Mouse (Mus musculus) MEL (cell line): ENCODE data around the gene Mmp11. TPM values are rescaled to one million over a fixed set of nuclear protein-coding genes. Genes with fewer than 3 reads are reported as not detected.

Experiments used
- DNase-seq: peaks from one replicate; pipeline ENCODE4 v3.0.0; 2011; ENCODE audit warnings: low read depth, low spot score
- H3K27ac ChIP-seq: 2 replicates; pipeline ENCODE4 v1.5.1; 2012; ENCODE audit warnings: low read depth, mild to moderate bottlenecking, control low read depth, low read length, moderate library complexity; ENCODE audit not compliant: control insufficient read depth
- H3K27me3 ChIP-seq, 2 experiments: fragments of 150-350 bp in 1 of 2; sonication (generic) in 1 of 2; 2 replicates each; pipeline ENCODE4 v1.6.1; 2012; ENCODE audit warnings: low read length in 2 of 2, mild to moderate bottlenecking in 2 of 2, improper control_type of control experiment in 1 of 2, moderate library complexity in 1 of 2; ENCODE audit not compliant: insufficient read depth in 2 of 2, control insufficient read depth in 1 of 2
- H3K36me3 ChIP-seq, 2 experiments: 2 replicates each; pipeline ENCODE4 v1.6.1; 2012 to 2014; ENCODE audit warnings: low read length in 2 of 2, improper control_type of control experiment in 1 of 2, inconsistent platforms in 1 of 2, mild to moderate bottlenecking in 1 of 2; ENCODE audit not compliant: insufficient read depth in 2 of 2, control insufficient read depth in 1 of 2
- H3K4me1 ChIP-seq, 2 experiments: fragments of 150-350 bp in 1 of 2; sonication (generic) in 1 of 2; 2 replicates each; pipeline ENCODE4 v1.6.1; 2012; ENCODE audit warnings: low read length in 2 of 2, improper control_type of control experiment in 1 of 2, mild to moderate bottlenecking in 1 of 2; ENCODE audit not compliant: insufficient read depth in 2 of 2, control insufficient read depth in 1 of 2
- H3K4me3 ChIP-seq, 2 experiments: fragments of 150-350 bp in 1 of 2; sonication (generic) in 1 of 2; 2 replicates each; pipeline ENCODE4 v1.5.1; 2012; ENCODE audit warnings: low read depth in 2 of 2, low read length in 2 of 2, mild to moderate bottlenecking in 2 of 2, moderate library complexity in 2 of 2, control low read depth in 1 of 2, improper control_type of control experiment in 1 of 2; ENCODE audit not compliant: control insufficient read depth in 1 of 2, insufficient read depth in 1 of 2
- H3K79me2 ChIP-seq: 2 replicates; pipeline ENCODE4 v1.6.1; 2012; ENCODE audit warnings: mild to moderate bottlenecking, low read length, moderate library complexity; ENCODE audit not compliant: control insufficient read depth, poor library complexity, insufficient read depth
- H3K9ac ChIP-seq: 2 replicates; pipeline ENCODE4 v1.6.1; 2012; ENCODE audit warnings: low read depth, mild to moderate bottlenecking, control low read depth, low read length, moderate library complexity; ENCODE audit not compliant: control insufficient read depth, poor library complexity, severe bottlenecking
- H3K9me3 ChIP-seq: fragments of 150-350 bp; sonication (generic); replicated peaks from 2 replicates; pipeline ENCODE4 v1.6.1; 2012; ENCODE audit warnings: mild to moderate bottlenecking, low read length, improper control_type of control experiment, moderate library complexity; ENCODE audit not compliant: insufficient read depth
- BHLHE40 ChIP-seq: IDR thresholded peaks from 2 replicates; pipeline ENCODE4 v1.6.1; 2012; ENCODE audit warnings: low read depth, mild to moderate bottlenecking, inconsistent platforms, low read length, improper control_type of control experiment, borderline replicate concordance
- CHD1 ChIP-seq: IDR thresholded peaks from 2 replicates; pipeline ENCODE4 v1.6.1; 2012; ENCODE audit warnings: low read depth, mild to moderate bottlenecking, inconsistent platforms, low read length, improper control_type of control experiment
- CTCF ChIP-seq, 3 experiments: IDR thresholded peaks in 2 of 3; conservative IDR thresholded peaks in 1 of 3; 2 replicates each; pipeline ENCODE4 v1.5.1; 2011 to 2012; ENCODE audit warnings: low read length in 3 of 3, low read depth in 2 of 3, mild to moderate bottlenecking in 2 of 3, improper control_type of control experiment in 1 of 3, inconsistent platforms in 1 of 3, mixed read lengths in 1 of 3, moderate library complexity in 1 of 3; ENCODE audit not compliant: control insufficient read depth in 1 of 3, insufficient read depth in 1 of 3, poor library complexity in 1 of 3, severe bottlenecking in 1 of 3
- GATA1 ChIP-seq: IDR thresholded peaks from 2 replicates; pipeline ENCODE4 v1.6.1; 2011; ENCODE audit warnings: low read depth, low read length, improper control_type of control experiment
- MAFK ChIP-seq: IDR thresholded peaks from 2 replicates; pipeline ENCODE4 v1.6.1; 2011; ENCODE audit warnings: low read depth, mild to moderate bottlenecking, low read length, improper control_type of control experiment, borderline replicate concordance
- MEF2A ChIP-seq: IDR thresholded peaks from 2 replicates; pipeline ENCODE4 v1.6.1; 2014; ENCODE audit warnings: low read depth, mild to moderate bottlenecking, inconsistent platforms, low read length, improper control_type of control experiment; ENCODE audit not compliant: poor library complexity, insufficient replicate concordance, severe bottlenecking; ENCODE audit errors: extremely low read depth
- MYB ChIP-seq: IDR thresholded peaks from 2 replicates; pipeline ENCODE4 v1.6.1; 2011; ENCODE audit warnings: mild to moderate bottlenecking, low read depth, low read length, improper control_type of control experiment
- MYC ChIP-seq: IDR thresholded peaks from 2 replicates; pipeline ENCODE4 v1.6.1; 2011; ENCODE audit warnings: low read depth, mild to moderate bottlenecking, low read length, improper control_type of control experiment, moderate library complexity
- POLR2AphosphoS2 ChIP-seq: IDR thresholded peaks from 2 replicates; pipeline ENCODE4 v1.6.1; 2011; ENCODE audit warnings: low read length, improper control_type of control experiment
- RAD21 ChIP-seq: IDR thresholded peaks from 2 replicates; pipeline ENCODE4 v1.6.1; 2011; ENCODE audit warnings: mild to moderate bottlenecking, low read depth, low read length, improper control_type of control experiment
- RCOR1 ChIP-seq: IDR thresholded peaks from 2 replicates; pipeline ENCODE4 v1.6.1; 2012; ENCODE audit warnings: low read depth, mild to moderate bottlenecking, inconsistent platforms, low read length, improper control_type of control experiment
- SIN3A ChIP-seq: IDR thresholded peaks from 2 replicates; pipeline ENCODE4 v1.6.1; 2012; ENCODE audit warnings: low read length, improper control_type of control experiment, inconsistent platforms
- SMC3 ChIP-seq: IDR thresholded peaks from 2 replicates; pipeline ENCODE4 v1.6.1; 2011; ENCODE audit warnings: low read depth, low read length, improper control_type of control experiment
- TAL1 ChIP-seq: IDR thresholded peaks from 2 replicates; pipeline ENCODE4 v1.6.1; 2012; ENCODE audit warnings: mild to moderate bottlenecking, inconsistent platforms, low read length, moderate library complexity, mixed read lengths
- TBP ChIP-seq: IDR thresholded peaks from 2 replicates; pipeline ENCODE4 v1.8.0; 2011; ENCODE audit warnings: low read depth, low read length, improper control_type of control experiment
- UBTF ChIP-seq: IDR thresholded peaks from 2 replicates; pipeline ENCODE4 v1.6.1; 2012; ENCODE audit warnings: low read depth, mild to moderate bottlenecking, inconsistent platforms, low read length, improper control_type of control experiment, moderate library complexity, borderline replicate concordance; ENCODE audit not compliant: insufficient read depth
- ZC3H11A ChIP-seq: IDR thresholded peaks from 2 replicates; pipeline ENCODE4 v1.6.1; 2012; ENCODE audit warnings: low read depth, mild to moderate bottlenecking, inconsistent platforms, low read length, improper control_type of control experiment
- ZMIZ1 ChIP-seq: IDR thresholded peaks from 2 replicates; pipeline ENCODE4 v1.6.1; 2012; ENCODE audit warnings: low read depth, mild to moderate bottlenecking, inconsistent platforms, low read length, improper control_type of control experiment, moderate library complexity
- ZNF384 ChIP-seq: IDR thresholded peaks from 2 replicates; pipeline ENCODE4 v1.6.1; 2012; ENCODE audit warnings: low read depth, mild to moderate bottlenecking, inconsistent platforms, low read length, improper control_type of control experiment
- polyA plus RNA-seq, 2 experiments: library from polyadenylated mRNA; stranded (reverse) in 1 of 2; unstranded in 1 of 2; fragments of >175 nt in 1 of 2; fragments of >200 nt in 1 of 2; gene quantifications; 2 replicates each; pipeline versions ENCODE4 v1.2.1 to v1.2.4; 2012; ENCODE audit warnings: low replicate concordance in 2 of 2, low read depth in 1 of 2; ENCODE audit not compliant: insufficient read length in 2 of 2, insufficient read depth in 1 of 2, missing spikeins in 1 of 2
- total RNA-seq: library from RNA; depleted of rRNA; stranded (reverse); fragments of 300-350 nt; gene quantifications from 2 replicates; pipeline ENCODE4 v1.2.3, GENCODE M21; 2012

Gene Mmp11
- total and polyA plus RNA-seq, 3 experiments, result 1.3 to 5.9 TPM; not detected in 1

GRCm38 (mm10) chr10:75951424-75952050 lies 15.2 kb upstream of the Mmp11 start:
- Histone ChIP-seq H3K79me2 (no peaks in the 10 kb centered on the region), H3K9ac (no peak overlapping the region), H3K27me3 (peaks cover 0 to 9% of the 10 kb centered on the region in 2 experiments; a peak in 3 of 4 replicates), H3K9me3 (no peaks in the 10 kb centered on the region), H3K36me3 (peaks cover 0 to 2% of the 10 kb centered on the region in 2 experiments; a peak in 2 of 4 replicates), H3K4me3 (no peak overlapping the region), H3K4me1 (no peaks in the 10 kb centered on the region; a peak in 1 of 4 replicates), H3K27ac (no peak overlapping the region)
- TF ChIP-seq POLR2AphosphoS2, result no peak
- TF ChIP-seq SMC3, result peak; percentile 65
- TF ChIP-seq ZMIZ1, result no peak
- TF ChIP-seq GATA1, result peak; percentile 41
- peak; percentile 75; the same call in 1 of the 2 replicates for TF ChIP-seq MYC
- peak; percentile 76 for TF ChIP-seq ZC3H11A
- peak; percentile 27 to 83 (median 68); a peak in 4 of 6 replicates for TF ChIP-seq CTCF (IDR thresholded peaks at IDR 0.05 in 2 of 3, conservative IDR thresholded peaks at IDR 0.05 in 1 of 3; ENCODE audit: control insufficient read depth in 1 of 3, insufficient read depth in 1 of 3, low read depth in 2 of 3, low read length in 3 of 3, poor library complexity in 1 of 3, severe bottlenecking in 1 of 3)
- no peak for TF ChIP-seq MYB
- TF ChIP-seq ZNF384, result peak; percentile 100
- TF ChIP-seq BHLHE40, result peak; percentile 48; the same call in 1 of the 2 replicates
- peak; percentile 81 for TF ChIP-seq SIN3A
- no peak for TF ChIP-seq UBTF
- TF ChIP-seq RAD21, result peak; percentile 93
- peak; percentile 75 for DNase-seq

GRCm38 (mm10) chr10:75950791-75951210 lies 14.5 kb upstream of the Mmp11 start:
- no peak for DNase-seq
- no peaks in the 10 kb centered on the region for H3K9me3 ChIP-seq
- H3K27me3 ChIP-seq, result peaks cover 0 to 9% of the 10 kb centered on the region in 2 experiments; a peak in 3 of 4 replicates
- no peak overlapping the region for H3K27ac ChIP-seq
- TF ChIP-seq ZMIZ1 (no peak), MEF2A (no peak), MAFK (no peak), POLR2AphosphoS2 (no peak), TBP (no peak), MYC (no peak), RCOR1 (no peak), CHD1 (no peak), SMC3 (no peak), TAL1 (no peak)
- no peak overlapping the region for H3K9ac ChIP-seq
- H3K4me1 ChIP-seq, result no peaks in the 10 kb centered on the region; a peak in 1 of 4 replicates
- no peaks in the 10 kb centered on the region for H3K79me2 ChIP-seq
- H3K36me3 ChIP-seq, result peaks cover 0 to 2% of the 10 kb centered on the region in 2 experiments; a peak in 2 of 4 replicates
- no peak overlapping the region for H3K4me3 ChIP-seq
